Mouse (Mus musculus) 3134 (cell line): ENCODE data around the gene Nfe2l1.
"Not testable (repeated sequence)": the region's sequence is repeated elsewhere in the genome, so short reads cannot be mapped to it uniquely, and the experiment has no call there.

Experiments used
- DNase-seq: peaks from one replicate; pipeline ENCODE4 v3.0.0-alpha.2; 2011; ENCODE audit warnings: low spot score; ENCODE audit not compliant: insufficient read length; ENCODE audit errors: extremely low read depth

Nfe2l1 gene

DNA sequence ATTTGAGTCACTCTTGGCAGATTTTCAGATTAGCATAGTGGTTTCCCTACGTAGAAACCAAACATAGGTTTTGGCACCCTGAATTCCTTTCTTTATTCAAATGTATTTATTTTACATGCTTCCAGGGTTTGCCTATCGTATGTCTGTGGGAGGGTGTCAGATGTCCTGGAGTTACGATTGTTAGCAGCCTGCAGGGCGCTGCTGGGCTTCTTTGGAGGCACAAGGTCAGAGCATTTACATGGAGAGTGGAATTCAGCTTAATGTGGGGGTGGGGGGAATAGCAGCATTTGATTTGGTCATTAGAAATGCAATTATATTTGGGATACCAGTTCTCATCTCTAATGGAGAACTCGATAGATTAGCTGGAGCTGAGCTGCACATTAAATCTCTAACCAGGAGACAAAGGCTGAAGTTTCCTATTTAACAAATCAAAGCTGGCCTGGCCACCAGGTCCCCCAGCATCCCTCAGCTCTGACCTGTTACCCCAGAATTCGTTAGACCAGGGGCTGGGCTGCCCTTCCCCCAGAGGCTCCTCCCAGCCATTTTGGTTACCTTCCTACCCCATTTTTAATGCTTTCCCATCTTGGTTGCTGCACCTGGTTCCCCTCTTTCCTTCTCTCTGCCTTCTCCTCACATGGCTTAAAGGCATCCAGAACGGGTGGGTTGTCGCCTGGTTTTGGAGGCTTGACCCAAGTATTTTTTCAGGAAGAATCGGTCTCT lies 42.9 kb downstream of the Nfe2l1 start:
- DNase-seq, result no peak

DNA sequence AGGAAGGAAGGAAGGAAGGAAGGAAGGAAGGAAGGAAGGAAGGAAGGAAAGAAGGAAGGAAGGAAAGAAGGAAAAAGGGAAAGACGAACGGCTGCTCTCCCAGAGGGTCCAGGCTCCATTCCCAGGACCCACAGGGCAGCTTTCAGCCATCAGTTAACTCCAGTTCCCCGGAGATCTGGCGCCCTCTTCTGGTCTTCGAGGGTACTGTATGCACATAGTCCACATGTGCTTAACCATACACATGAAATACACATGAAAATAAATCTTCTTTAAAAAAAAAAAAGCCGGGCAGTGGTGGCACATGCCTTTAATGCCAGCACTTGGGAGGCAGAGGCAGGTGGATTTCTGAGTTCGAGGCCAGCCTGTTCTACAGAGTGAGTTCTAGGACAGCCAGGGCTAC lies 44.9 kb downstream of the Nfe2l1 start:
- peak; percentile 48 for DNase-seq

DNA sequence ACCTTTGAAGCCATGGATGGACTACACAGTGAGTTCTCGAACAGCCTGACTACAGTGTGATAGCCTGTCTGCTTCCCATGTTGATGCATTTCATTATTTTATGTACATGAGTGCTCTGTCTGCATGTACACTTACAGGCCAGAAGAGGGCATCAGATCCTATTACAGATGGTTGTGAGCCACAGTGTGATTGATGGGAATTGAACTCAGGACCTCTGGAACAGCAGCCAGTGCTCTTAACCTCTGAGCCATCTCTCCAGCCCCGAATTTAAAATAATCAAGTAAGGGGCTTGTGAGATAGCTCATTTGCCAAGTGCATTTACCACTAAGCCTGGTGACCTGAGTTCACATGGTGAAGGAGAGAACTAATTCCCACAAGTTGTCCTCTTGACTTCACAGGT lies 48.3 kb downstream of the Nfe2l1 start:
- DNase-seq, result peak; percentile 39

DNA sequence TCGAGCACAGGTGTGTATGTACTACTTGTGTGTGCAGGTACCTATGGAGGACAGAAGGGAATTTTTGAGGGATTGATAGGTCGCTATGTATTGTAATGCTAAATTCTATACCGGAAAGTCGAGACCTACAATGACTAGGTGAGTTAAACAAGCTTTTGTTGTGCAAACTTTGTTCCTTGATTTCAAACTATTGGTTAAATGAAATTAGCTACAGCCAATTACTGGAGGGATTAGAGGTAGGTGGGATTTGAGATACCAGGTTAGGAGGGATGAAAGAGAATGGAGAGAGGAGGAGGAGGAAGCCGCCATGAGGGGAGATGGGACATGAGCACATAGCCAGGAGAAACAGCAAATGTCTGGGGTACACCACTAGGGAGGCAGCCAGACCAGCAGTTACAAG lies 49.5 kb downstream of the Nfe2l1 start:
- no peak for DNase-seq

DNA sequence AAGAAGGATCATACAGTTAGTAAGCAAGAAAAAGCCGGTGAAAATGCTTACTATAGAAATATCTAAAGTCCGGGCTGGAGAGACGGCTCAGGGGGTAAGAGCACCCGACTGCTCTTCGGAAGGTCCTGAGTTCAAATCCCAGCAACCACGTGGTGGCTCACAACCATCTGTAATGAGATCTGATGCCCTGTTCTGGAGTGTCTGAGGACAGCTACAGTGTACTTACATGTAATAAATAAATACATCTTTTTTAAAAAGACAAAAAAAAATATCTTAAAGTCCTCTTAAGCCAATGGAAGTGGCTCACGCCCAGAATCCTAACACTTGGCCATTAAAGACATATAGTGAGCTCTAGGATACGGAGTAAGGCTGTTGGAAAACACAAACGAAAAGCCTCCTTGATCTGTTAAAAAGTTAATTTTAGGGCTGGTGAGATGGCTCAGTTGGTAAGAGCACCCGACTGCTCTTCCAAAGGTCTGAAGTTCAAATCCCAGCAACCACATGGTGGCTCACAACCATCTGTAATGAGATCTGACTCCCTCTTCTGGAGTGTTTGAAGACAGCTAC lies 51.6 kb downstream of the Nfe2l1 start:
- DNase-seq, result not testable (repeated sequence)

DNA sequence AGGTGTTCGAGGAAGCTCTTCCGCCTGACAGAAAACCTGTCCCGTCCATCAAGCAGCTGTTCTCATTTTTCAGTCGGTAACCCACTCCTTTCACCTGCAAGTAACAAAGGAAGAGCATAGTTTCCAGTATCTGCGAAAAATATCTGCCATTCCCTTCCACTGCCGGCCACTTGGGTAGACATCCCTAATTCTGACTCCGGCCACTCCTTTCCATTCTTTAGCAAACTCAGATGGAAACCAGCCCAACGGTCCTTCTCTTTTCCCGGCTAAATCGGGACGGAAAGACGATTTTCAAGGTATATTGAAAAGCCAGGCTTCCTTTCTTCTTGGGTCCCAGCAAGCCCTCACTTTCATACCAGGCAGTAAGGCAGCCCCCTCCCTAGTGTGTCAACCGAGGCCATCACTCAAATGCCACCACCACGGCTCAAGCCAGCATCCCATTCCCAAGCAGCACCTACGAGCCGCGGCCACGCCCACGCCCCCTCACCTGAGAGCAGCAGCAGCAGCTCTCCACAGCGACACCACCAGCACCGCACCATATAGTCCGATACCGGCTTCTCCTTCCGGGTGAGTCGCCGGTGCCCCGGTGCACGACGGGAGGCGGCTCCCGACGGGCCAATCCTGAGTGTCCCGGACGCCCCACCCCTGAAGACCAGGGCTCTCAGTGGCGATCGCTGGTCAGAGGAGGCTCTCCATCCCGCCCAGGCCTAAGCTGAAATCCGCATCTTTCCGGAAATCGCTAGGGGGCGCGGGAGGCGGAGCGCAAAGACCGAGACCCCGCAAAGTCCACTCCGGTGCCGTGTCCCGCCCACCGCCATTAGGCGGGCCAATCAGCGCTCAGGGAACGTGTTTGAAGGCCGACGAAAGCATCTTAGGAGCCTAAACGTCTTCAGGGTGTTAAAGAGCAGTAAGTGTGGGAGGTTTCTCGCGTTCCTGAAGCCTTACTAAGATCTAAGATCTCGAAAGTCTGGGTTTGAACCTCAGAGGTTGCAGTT lies 52.5 kb downstream of the Nfe2l1 start, which contains the start of gene Snx11:
TSS of gene Snx11 (minus strand) at position 592 of the 995 bp plus-strand sequence.
- DNase-seq, result peak; percentile 100

DNA sequence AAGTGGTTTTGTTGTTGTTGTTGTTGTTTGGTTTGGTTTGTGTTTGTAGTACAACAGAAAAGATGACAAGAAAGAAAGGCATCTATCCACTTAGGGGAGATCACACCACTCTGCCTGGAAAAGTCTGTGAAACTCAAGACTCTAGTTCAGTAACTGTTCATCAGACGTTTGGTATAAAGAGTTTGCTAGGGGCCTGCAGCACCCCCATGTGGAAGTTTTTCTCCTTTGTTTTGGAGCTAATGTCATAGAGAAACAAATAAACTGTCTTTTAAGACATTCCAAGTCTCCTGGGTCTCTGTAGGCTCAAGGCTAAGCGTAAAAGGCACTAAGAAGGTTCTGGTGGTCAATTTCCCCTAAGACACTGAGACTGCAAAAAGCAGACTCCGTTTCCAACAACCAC lies 53.7 kb downstream of the Nfe2l1 start:
- no peak for DNase-seq

DNA sequence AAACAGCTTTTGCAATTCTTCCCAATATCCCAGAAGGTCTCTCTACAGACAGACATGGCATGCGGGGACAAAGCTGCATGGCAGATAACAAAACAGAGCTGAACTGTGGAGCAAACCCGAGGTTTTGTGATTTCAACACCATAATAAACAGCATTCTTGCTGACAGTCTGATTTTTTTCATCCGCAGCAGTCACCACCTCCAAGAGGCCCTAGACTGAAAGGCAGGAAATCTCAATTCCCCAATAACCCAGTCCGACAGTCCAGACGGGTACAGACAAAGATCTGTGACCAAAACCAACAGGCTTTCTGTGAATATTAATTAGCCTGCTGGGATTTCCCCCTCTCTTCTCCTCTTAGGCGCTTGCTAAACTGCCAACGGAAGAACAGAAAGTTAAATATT lies 54.1 kb downstream of the Nfe2l1 start:
- no peak for DNase-seq

DNA sequence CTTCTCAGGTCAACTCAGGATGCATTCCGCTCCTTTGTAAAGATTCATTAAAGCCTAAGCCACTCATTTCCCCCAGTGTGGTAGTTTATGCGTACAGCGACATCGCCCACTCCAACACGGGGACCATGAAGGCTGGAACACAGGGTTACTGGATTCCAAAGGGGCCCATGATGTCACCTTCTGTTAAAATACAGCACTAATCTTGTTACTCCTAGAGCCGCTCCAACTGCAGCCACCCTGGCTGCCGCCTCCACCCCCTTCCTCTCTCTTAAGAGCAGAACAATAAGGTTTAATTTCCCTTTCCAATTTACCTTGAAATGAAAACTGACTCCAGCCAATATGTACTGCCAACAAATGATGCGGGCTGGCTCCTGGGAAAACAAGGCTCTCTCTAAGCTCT lies 54.7 kb downstream of the Nfe2l1 start:
- no peak for DNase-seq

DNA sequence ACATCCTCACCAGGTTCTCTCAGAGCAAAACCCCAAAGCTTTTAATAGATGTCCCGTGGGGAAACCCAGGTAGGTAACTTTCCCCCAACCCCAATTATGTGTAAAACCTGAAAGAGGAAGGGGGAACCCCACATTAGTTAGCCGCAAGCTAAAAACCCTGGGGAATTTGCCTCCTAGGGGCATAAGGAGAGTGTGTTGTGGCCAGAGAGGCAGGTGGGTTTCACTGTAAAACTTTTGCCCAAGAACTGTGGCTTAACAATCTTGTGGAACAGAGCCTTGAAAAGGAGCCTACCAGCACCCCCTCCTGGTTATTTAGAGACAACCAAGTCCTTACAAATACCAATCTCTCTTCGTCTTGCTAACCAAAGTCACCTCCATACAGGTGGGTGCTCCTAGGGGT lies 55.2 kb downstream of the Nfe2l1 start:
- DNase-seq, result no peak

DNA sequence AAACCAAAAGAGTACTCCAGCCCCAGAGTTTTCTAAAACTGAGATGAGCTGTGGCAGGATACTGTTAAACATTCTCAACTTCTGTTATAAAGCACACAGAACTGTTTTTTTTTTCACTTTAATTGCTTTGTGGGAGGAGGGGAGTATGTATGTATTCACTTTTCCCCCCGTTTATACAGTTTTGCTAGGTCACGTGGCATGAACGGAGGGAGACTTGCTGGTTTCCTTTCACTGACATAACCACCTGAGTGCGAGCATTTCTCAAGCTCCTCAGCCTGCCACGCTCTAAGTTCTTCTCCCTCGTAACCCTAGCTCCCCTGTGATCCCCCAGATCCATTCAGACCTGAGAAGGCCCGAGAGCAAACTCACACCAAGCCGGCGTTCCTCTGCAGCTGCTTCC lies 57.4 kb downstream of the Nfe2l1 start:
- DNase-seq, result no peak

DNA sequence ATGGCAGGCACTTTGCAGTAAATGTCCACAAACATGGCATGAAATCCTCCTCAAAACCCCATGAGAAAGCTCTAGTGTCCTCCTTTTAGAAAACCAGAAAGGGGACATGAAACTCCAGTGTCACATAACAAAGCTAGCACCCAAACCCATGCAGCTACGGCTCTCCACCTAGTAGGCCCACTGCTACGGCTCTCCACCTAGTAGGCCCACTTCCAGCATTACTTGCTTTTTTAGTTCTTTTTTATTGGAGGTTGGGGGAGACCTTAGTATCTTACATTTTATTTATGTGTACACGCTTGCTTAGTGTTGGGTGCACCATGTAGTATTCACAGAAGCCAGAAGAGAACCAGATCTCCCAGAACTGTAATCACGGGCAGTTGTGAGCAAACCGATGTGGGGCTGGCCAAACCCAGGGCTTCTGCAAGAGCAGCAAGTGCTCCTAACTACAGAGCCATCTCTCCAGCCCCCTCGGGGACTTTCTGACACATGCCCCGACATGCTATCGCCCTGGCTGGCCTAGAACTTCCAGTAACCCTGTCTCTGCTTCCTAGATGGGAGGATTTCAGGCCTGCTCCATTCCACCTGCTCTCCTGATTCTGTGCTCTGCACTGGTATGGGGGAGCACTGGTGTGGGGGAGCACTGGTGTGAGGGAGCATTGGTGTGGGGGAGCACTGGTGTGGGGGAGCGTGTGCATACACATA lies 58.3 kb downstream of the Nfe2l1 start:
- no peak for DNase-seq

DNA sequence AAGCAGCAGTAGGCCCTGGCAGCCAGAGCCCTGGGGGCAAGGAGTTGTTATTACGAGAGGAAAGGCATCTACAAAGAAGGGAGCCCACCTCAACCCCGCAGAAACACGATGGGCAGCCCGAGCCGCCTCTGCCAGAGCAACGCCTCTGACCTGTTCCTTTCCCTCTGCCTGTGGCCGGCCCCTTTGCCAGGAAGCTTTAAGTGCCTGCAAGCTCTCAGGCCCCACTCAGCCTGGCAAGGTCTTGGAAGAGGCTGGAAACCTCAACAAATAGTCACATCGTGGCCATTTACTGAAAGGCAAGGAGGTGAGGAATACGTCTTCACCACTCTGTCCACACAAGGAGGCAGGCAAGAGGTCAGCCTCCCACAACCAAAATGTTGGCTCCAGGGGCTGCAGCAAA lies 61.5 kb downstream of the Nfe2l1 start:
- DNase-seq, result no peak
